Mouse (Mus musculus): ENCODE data around the gene Slamf8. TPM values are rescaled to one million over a fixed set of nuclear protein-coding genes. Genes with fewer than 3 reads are reported as not detected.
A peak's percentile ranks its signal among the peaks of the same experiment; 100 is the strongest.

Gene Slamf8
- polyA plus RNA-seq, 1 experiment, result 7.6 TPM

DNA sequence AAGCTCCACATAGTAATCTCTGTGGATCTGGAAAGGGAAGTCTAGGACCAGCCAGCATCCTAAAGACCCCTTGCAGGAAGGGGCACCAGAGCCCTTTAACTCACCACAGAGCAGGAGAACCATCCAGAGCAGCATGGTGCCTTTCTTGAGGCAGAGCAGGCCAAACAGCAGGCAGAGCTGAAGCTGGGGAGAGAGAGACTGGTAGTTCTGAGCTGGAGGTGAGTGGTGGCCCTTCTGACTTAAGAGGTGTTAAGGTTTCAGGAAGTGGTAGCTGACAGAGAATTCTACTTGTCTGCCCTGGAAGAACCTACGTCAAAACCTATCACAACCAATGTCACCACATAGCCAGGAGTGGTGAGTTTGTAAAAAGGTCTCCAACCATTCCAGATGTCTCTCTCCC lies 12.0 kb upstream of the Slamf8 start, which contains the start of gene Fcrl6:
Gene Fcrl6 (minus strand): TSS at position 226 of the 400 bp plus-strand sequence.
- WGBS, result 79% methylated on average over 1 of the region's 1 CpGs

DNA sequence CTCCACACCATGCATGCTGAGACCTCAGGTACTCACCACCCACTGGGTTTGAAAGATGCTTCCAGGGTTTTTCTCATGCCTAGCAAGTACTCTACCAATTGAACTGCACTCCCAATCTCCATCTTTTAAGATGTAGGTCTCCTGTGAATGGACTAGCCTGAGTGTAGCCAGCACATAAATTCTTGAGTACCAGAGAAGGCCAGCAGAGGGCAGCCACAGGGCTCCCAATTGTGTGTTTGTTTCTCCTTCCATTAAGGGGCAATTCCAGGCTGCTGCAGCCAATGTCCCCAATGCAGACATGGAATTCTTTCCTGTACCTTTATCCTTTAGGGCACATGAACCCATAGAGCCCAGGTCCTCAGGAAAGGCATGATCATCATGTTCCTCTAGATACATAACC lies 4.1 kb upstream of the Slamf8 start:
- DNase-seq (ENCODE audit: low read depth, low spot score), result no peak

More for the DNA sequence above, 12.0 kb upstream of the Slamf8 start, which contains the start of gene Fcrl6:
- no peak for DNase-seq (ENCODE audit: low read depth, low spot score)

DNA sequence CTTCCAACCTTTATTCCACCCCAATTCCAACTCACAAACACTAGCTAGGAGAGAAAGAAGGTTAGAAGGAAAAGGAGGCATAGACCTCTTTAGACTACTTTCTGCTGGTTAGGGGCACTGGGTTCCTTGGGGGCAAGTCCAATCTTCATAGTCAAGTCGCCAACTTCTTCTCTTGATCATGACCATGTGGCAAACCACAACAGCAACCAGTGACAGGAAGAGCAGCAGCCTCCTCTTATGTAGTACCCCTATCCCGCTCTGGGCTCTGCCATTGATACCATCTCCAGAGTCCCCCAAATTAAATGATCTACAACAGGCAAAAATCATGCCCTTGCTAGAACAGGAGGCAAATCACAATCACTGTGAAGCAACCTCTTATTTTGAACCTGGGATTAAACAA lies 3.6 kb upstream of the Slamf8 start:
- 82% methylated on average over 2 of the region's 2 CpGs for WGBS
- DNase-seq (ENCODE audit: low read depth, low spot score), result no peak

DNA sequence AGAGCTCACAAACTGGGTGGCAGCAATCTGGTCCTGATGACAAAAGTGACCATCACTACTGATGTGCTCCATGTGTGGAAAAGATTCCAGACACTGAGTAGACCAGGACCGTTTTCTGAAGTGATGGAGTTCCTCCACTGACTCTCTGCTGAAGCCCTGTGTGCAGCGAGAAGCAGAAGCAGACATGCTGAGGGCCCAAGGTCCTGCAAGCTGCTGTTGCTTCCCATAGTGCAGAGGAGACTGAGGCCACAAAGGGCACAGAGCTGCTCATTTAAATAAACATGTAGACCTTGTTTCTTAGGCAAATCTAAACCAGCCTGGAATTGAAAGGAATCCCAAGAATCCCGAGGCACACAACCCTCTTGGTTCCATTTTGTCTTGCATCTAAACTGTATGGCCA lies 3.0 kb upstream of the Slamf8 start:
- WGBS, result 64% methylated on average over 3 of the region's 3 CpGs
- no peak for DNase-seq (ENCODE audit: low read depth, low spot score)

DNA sequence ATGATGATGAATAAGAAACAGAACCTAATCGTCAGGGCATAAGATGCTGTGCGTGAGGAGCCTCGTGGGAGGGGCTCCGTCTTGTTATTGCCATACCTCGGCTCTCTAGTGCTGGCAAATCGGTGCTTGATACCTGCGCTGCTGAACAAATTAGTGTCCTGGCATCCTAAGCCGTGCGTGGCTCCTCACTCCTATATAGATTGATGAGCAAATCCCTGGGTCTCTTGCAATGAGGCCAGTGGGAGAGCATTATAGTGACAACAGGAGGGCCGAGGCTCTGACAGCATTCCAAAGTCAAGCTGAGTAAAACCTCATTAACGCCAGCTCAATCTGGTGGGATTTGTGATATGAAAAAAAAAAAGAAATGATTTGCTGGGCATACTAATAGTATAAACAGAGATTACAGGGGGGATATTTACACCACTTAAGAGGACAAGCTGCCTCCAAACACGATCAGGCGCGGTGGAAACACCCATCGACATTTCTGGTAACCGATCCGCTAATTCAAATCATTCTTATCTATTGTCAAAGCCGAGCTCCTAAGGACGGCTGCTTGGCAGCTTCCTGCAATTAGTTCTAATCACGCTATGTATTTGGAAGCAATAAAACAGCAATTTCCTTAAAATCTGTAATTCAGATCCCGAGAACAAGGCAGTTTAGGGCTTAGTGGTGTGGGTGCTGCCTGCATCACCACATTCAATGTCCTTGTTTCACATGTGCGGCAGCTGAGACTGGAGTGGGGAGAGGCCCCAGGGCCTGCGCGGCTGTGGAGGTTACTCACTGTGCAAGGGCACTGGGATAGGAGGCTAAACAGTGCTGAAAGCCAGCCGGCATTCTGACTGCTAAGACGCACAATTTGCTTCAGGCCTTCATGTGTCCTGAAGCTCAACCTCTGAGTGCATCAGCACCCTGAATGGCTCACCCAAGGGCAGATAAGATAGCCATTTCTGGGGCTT lies 4.5 kb downstream of the Slamf8 start:
- 37% methylated on average over 26 of the region's 26 CpGs for WGBS
- DNase-seq (ENCODE audit: low read depth, low spot score), result no peak

DNA sequence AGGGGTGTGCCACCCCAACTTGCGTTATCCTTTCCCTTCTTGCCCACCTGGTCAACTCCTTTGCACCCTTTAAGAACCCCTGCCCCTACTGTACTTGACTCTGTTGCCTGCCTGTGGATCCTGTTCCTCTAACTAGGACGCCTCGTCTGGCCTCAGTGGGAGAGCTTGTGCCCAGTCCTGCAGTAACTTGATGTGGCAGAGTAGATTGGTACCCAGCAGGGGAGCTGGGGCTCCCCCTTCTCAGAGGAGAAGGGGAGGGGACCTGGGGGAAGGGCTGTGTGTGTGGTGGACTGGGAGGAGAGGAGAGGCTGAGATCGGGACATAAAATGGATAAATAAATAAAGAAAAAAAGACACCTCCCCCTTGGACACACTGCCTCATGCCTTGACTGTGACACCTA lies 5.3 kb downstream of the Slamf8 start:
- no peak for DNase-seq (ENCODE audit: low read depth, low spot score)
- 41% methylated on average over 4 of the region's 4 CpGs for WGBS

DNA sequence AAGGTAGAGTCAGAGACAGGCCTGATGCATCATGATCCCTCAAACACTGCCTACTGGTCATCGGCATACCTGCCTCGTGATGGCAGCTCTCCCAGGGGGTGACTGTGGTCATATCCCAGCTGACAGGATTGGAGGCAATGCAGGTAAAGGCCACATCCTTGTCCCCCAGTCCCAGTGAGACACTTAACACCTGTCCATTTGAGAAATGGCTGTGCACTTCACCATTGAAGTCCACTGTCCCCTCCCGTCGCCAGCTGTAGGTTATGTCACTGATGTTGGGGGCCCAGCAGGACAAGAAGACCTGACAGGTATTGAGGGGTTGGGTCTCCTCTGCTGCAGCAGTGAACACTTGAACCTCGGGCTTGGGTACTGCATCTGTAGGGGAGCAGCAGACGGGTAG lies 6.1 kb downstream of the Slamf8 start:
- DNase-seq (ENCODE audit: low read depth, low spot score), result no peak
- 91% methylated on average over 6 of the region's 6 CpGs for WGBS

DNA sequence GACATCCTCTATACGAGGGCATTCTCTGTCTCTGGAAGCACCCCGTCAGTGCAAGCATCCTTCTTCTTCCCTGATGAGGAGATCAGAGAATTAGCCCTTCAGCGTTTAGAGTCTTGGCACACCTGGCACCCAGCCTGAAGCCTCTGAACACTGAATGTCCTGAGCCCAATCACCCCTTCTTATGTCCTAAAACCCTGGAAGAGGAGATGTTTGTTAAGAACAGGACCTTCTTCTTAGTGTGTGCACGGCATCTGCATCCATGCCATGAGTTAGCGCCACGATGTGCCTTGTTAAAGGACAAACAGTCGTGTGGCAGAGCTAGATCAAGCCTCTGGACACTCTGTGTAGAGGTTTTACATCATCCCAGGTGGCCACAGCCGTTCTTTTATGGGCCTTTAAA lies 7.9 kb downstream of the Slamf8 start:
- DNase-seq (ENCODE audit: low read depth, low spot score), result no peak
- 70% methylated on average over 8 of the region's 8 CpGs for WGBS

DNA sequence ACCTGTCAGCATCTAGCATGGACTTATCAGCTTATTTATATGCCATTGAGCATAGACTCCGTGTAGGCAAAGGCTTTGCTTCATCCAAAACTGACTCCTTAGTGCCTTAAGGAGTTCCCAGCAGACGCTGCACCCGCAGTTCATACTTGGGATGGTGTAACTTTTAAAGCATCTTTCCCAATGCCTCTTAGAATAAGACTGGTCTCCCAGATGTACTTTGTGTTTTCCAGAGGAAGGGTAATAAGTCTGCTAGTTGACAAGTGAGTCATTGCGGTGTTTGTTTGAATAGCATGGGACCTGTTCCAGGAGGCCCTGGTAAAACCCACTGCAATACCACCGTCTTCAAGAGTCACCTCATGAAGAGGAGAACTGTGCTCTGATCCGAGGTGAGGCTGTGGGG lies 10.3 kb downstream of the Slamf8 start:
- WGBS, result 25% methylated on average over 6 of the region's 6 CpGs
- no peak for DNase-seq (ENCODE audit: low read depth, low spot score)

DNA sequence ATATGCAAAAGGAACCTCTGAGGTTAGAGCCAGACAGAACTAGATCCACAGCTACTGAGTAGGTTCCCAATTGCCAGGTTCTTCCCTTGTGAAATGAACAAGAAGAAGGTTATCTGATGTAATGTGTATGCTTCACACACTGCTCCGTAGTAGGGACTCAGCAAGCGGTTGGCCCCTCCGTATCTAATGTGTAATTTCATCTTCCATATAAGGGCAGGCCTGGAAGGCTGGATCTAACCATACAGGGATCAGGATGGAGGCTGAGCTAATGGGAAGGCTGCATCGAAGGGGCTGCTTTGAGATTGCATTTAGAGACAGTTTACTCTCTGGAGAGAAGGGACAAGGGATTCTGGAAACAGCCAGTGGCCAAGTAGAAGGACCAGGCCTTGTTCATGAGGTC lies 22.6 kb downstream of the Slamf8 start:
- no peak for DNase-seq (ENCODE audit: low read depth, low spot score)
- WGBS, result 69% methylated on average over 4 of the region's 4 CpGs

DNA sequence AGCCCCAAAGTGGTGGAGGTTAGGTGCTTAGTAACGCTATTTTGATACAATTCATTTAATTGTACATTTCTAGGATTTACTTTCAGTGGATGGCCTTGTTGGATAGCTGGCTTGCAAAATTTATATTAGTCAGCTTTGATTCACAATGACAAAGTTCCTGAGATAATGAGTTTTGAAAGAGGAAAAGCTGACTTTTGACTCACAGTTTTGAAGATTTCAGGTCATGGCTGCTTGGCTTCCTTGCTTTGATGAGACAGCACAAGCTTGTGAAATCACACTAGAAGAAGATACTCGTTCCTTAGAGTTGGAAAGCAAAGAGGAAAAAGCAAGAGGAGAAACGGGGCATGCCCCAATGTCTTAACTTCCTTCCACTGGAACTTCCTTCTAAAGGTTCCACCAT lies 24.2 kb downstream of the Slamf8 start:
- 67% methylated on average over 3 of the region's 3 CpGs for WGBS
- no peak for DNase-seq (ENCODE audit: low read depth, low spot score)

DNA sequence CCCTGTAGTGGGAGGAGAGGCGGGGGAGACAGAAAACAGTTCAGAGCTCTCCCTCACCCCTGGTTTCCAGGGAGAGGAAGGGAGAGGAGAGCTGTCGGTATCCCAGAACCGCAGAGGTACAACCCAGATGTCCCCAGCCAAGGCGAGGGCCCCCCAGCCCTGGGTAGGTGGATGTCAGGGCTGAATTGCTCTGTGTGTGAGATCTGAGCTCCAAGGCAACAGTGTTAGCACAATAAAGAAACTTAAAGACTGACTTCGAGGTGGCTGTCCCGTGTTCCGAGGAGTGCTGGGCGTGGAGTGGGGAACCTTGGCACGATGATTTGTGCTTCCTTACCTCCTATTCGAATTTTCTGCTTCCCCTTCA lies 26.9 kb downstream of the Slamf8 start:
- no peak for DNase-seq (ENCODE audit: low read depth, low spot score)
- 3% methylated on average over 10 of the region's 10 CpGs for WGBS

DNA sequence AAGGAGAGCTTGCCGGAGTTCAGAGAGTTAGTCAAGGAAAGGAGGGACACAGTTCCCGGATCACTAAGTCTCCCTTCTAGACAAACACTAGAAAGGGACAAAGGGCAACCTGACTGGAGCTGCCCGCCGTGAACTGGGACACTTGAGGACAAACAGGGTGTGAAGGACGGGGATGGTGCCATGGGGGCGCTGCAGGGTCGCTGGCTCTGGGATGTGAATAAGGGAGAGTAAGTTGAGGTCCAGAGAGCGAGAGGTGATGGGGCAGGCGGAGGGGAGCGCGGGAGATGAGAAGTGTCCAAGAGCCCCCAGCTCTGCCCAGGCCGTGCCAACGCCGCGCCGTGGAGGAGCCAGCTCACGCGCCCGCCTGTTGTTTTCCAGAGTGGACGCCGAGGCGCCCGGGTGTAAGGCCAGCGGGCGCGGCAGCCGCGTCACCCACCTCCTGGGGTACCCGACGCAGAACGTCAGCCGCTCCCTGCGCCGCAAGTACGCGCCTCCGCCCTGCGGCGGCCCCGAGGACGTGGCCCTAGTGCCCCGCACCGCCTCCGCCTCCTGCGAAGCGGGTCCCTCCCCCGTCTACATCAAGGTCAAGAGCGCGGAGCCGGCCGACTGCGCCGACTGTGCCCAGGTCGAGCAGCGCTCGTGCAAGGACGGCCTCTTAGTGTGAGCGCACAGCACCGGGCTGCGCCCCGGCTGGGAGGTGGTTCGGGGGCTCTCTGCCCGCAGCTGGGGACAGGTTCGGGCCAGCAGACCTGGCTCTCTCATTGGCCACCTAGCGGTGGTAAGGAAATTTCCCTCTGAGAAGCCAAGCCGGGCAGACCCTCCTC lies 27.5 kb downstream of the Slamf8 start:
- WGBS, result under 1% methylated on average over 66 of the region's 66 CpGs
- peak; percentile 71 for DNase-seq (ENCODE audit: low read depth, low spot score)

DNA sequence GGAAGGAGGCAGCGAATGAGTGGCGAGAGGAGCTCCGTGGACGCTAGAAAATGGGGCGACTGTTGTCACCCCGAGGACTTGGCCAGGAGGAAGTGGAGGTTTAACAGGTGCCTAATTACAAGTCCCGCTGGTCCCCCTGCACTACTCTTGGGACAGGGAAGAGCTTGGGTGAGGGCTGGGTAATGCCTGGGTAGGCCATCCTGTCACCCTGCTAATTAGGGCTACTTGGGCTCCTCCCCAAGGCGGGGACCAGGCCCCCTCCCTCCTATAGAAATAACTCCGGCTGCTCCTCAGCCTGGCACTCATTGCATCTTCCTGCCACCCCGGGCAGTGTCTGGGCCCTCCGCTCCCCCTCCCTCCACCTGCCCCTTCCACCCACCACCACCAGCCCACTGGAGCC lies 34.7 kb downstream of the Slamf8 start, which contains the start of gene Vsig8:
Gene Vsig8 (plus strand): TSS at position 301 of the 400 bp plus-strand sequence.
- no peak for DNase-seq (ENCODE audit: low read depth, low spot score)
- WGBS, result 76% methylated on average over 11 of the region's 11 CpGs

DNA sequence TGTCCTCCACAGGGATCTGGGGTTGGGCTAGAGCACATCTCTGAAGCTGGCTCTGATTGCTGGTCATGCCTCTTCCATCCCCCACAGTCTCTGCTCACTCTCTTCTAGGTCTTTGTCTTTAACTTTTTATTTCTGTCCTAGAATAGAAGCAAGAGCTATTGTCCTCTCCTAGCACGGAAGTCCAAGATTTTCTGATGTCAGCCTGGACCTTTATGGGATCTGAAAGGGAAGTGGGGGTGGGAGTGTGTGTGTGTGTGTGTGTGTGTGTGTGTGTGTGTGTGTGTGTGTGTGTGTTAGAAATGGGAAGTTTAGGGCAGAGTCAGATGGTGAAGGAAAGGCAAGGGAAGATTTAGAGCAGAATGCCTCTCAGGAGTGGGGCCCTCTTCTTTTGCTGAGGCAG lies 37.7 kb downstream of the Slamf8 start:
- DNase-seq (ENCODE audit: low read depth, low spot score), result no peak
- 78% methylated on average over 1 of the region's 1 CpGs for WGBS

DNA sequence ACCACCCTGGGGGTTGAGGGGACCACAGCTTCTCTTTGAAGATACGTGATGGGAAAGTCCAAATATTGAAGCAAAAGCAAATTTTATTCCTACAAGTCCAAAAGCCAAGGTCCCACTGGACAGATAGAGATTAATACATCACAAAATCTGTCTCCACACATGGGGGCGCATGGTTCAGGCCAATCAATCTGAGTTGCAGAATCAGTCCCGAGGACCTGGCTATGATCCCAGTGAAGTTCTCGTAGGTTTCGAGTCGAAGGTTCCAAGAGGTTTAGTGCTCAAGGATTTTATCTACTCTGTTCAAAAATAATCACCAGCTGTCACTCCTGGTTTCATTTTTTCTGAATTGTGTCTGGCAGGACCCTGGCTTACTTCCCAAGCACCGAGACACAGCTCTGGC lies 39.4 kb downstream of the Slamf8 start:
- DNase-seq (ENCODE audit: low read depth, low spot score), result no peak
- 20% methylated on average over 7 of the region's 7 CpGs for WGBS

DNA sequence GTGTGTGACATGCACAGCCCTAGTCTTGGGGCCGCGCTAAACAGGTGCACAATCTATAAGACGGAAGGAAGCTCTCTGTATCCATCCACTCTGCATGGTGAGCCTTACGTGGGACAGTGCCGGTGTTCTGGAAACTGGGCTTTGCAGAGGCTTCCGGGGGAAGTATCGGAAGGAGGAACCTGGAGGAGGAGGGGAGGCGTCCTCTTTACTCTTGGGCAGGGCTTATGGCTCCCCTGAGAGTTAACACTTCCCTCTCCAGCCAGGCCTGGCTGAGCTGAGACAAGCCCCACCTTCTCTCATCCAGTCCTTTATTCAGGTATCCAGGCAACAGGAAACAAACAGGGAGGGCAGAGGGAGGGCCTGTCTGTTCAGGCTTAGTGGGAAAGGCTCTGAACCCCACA lies 39.8 kb downstream of the Slamf8 start:
- WGBS, result 1% methylated on average over 8 of the region's 8 CpGs
- DNase-seq (ENCODE audit: low read depth, low spot score), result no peak

DNA sequence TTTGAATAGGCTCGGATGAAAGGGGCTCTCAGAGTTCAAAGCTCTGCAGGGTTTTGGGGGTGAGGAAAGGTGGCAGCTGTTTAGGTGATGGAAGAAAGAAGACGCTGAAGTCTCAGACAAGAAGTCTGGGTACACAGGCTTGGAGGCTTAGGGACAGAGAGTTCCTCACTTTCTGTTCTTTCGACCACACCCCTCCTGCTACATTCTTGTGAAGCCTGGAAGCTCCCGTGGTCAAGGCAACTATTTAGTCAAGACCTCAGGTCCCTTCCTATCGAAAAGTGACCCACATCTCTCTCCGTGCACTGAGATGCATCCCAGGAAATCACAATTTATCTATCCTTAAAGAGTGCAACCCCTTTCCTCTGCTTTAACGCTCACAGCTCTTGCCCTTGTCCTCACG lies 40.7 kb downstream of the Slamf8 start:
- no peak for DNase-seq (ENCODE audit: low read depth, low spot score)
- 6% methylated on average over 8 of the region's 8 CpGs for WGBS

DNA sequence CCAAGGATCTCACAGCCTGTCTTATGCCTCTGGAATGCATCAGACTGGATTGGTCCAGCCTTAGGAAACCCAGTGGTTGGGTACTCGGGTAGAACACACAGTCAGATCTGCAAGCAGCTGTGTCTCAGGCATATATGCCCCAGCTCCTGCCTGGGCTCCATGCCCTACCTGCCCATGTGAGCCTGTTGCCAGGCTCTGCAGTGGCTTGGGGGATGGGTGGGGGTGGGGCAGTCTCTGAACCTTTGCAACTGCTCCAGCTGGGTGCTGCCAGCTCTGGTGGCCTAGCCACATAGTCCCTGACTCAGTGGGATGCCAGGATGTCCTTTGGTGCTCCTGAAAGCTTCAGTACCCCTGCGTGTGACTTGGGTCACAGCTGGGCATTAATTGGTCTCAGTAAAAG lies 41.1 kb downstream of the Slamf8 start:
- WGBS, result 15% methylated on average over 2 of the region's 2 CpGs
- no peak for DNase-seq (ENCODE audit: low read depth, low spot score)

DNA sequence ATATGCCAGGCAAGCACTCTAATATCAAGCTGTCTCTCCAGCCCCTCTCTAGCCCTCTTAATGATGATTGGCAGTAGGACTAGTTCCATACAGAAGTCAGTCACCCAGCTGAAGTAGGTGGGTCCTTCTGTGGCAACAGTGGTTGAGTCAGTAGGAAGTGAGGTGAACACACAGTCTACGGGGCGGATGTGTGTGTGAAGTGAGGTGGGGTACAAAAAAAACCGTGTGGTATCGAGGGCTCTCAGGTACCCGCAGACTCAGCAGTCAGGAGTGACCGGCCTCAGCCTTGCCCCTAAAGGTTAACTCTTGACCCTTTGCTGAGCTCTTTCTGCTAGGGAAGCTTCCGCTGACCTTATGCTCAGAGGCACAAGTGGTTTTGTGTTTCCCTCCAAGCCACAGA lies 41.9 kb downstream of the Slamf8 start:
- no peak for DNase-seq (ENCODE audit: low read depth, low spot score)
- WGBS, result 74% methylated on average over 7 of the region's 7 CpGs

DNA sequence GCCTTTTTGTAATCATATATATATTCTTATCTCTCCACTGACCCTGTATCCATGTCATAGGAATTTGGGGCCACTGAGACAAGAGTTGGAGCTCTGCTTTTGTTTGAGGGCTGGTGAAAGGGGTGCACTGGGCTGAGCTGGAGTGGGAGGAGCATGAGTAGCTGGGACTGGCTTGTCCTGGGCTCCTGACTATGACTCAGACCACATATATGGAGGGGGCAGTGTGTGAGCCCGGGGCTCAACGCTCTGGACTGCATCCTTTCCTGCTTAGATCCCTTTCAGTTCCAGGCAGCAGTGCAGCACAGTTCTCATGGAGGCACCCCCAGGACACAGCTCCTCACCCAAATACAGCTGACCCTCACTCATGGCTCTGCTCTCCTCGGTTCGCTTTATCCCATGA lies 44.3 kb downstream of the Slamf8 start:
- no peak for DNase-seq (ENCODE audit: low read depth, low spot score)
- WGBS, result 92% methylated on average over 4 of the region's 4 CpGs
